Mouse (Mus musculus) liver, postnatal 0 days (tissue): ENCODE data around the gene Hist1h2ae. TPM values are rescaled to one million over a fixed set of nuclear protein-coding genes. Genes with fewer than 3 reads are reported as not detected.
"Not testable (repeated sequence)": the region's sequence is repeated elsewhere in the genome, so short reads cannot be mapped to it uniquely, and the experiment has no call there.

Experiments
- ATAC-seq: fragments of 200-750 bp; cut with Nextera tagmentation; 2 replicates; pipeline ENCODE4 v1.8.0; 2017; ENCODE audit warnings: mild to moderate bottlenecking, moderate library complexity
- DNase-seq: peaks from one replicate; pipeline ENCODE4 v3.0.0-alpha.2; 2016
- H3K27ac ChIP-seq: fragments of 300-500 bp; sonication (generic); 2 replicates; pipeline ENCODE4 v1.5.1; 2014; ENCODE audit warnings: antibody characterized with exemption, moderate library complexity, mild to moderate bottlenecking, low read depth
- H3K27me3 ChIP-seq: fragments of 300-500 bp; sonication (generic); 2 replicates; pipeline ENCODE4 v1.6.1; 2014; ENCODE audit warnings: low read length, control low read depth, mixed read lengths; ENCODE audit not compliant: insufficient read depth
- H3K36me3 ChIP-seq: fragments of 300-500 bp; sonication (generic); replicated peaks from 2 replicates; pipeline ENCODE4 v1.6.1; 2014; ENCODE audit warnings: mild to moderate bottlenecking, control low read depth, low read length, moderate library complexity, mixed read lengths; ENCODE audit not compliant: insufficient read depth
- H3K4me1 ChIP-seq: fragments of 300-500 bp; sonication (generic); 2 replicates; pipeline ENCODE4 v1.6.1; 2014; ENCODE audit warnings: antibody characterized with exemption, mild to moderate bottlenecking, control low read depth; ENCODE audit not compliant: insufficient read depth
- H3K4me2 ChIP-seq: fragments of 300-500 bp; sonication (generic); 2 replicates; pipeline ENCODE4 v1.6.1; 2014; ENCODE audit warnings: low read depth, mild to moderate bottlenecking, low read length, moderate library complexity, mixed read lengths
- H3K4me3 ChIP-seq: fragments of 300-500 bp; sonication (generic); 2 replicates; pipeline ENCODE4 v1.5.1; 2014; ENCODE audit warnings: low read depth, low read length
- H3K9ac ChIP-seq: fragments of 300-500 bp; sonication (generic); replicated peaks from 2 replicates; pipeline ENCODE4 v1.6.1; 2014; ENCODE audit warnings: mild to moderate bottlenecking, moderate library complexity
- H3K9me3 ChIP-seq: fragments of 300-500 bp; sonication (generic); 2 replicates; pipeline ENCODE4 v1.6.1; 2016; ENCODE audit warnings: mild to moderate bottlenecking, control low read depth, low read length, mixed read lengths
- CTCF ChIP-seq: sonication (generic); IDR thresholded peaks from 2 replicates; pipeline ENCODE4 v1.5.1; 2016; ENCODE audit warnings: antibody characterized with exemption, low read depth
- EP300 ChIP-seq: IDR thresholded peaks from 2 replicates; pipeline ENCODE4 v1.6.1; 2016; ENCODE audit warnings: antibody characterized with exemption, low read depth, mild to moderate bottlenecking
- WGBS: fragments of 180-500 bp; shearing (Covaris S2); extraction: QIAGEN DNeasy Blood & Tissue Kit; methylation state at CpG from one replicate; pipeline ENCODE4 v1.1.7; 2014; ENCODE audit not compliant: insufficient replicate concordance; 5-methylcytosine and 5-hydroxymethylcytosine counted together
- polyA plus RNA-seq: library from polyadenylated mRNA; unstranded; fragments of >200 nt; fragmentation: Nextera tagmentation; extraction: Ambion mirVana; gene quantifications from 2 replicates; pipeline ENCODE4 v1.2.1, GENCODE M21; 2015

Hist1h2ae gene
- polyA plus RNA-seq, 1 experiment from 2014 or later, result 66.0 TPM

DNA sequence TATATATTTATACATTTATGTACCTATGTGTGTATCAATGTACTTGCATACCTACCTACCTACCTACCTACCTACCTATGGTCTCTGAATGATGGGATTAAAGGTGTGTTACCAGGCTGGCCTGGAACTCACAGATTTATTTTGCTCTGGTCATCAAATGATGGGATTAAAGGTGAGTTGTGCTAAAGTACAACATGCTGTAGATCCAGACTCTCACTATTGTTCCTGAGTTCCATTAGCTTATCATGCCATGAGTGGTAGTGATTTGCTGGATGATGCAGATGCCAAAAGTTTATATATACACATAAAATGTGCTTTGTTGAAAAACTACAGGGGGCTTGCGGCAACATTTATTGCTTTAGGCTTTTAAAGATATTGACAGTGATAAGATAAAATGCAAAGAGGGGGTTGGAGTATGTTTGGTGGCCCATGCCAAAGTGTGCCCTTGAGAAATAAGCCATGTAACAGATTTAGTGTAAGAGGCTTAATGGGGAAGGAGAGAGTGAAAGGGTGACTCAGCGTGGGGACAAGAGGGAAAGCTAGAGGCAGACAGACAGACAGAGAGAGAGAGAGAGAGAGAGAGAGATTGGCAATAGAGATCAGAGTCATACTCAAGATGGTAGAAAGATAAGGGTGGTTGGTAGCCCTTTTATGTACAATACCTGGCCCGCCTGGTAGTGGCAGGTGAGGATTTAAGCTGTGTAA is 33.9 kb downstream of the Hist1h2ae start:
- H3K9ac ChIP-seq, result peak overlapping the region; percentile 70
- DNase-seq (no peak), ATAC-seq (no peak)
- peaks cover 20% of the 10 kb centered on the region for H3K4me1 ChIP-seq
- peak overlapping the region; percentile 66 for H3K4me3 ChIP-seq
- 71% methylated on average over 3 of the region's 3 CpGs for WGBS
- H3K27ac ChIP-seq, result peak overlapping the region; percentile 99
- no peaks in the 10 kb centered on the region for H3K27me3 ChIP-seq
- H3K36me3 ChIP-seq, result no peaks in the 10 kb centered on the region
- TF ChIP-seq CTCF (no peak), EP300 (no peak)
- H3K9me3 ChIP-seq, result no peaks in the 10 kb centered on the region
- H3K4me2 ChIP-seq, result peak overlapping the region; percentile 80

DNA sequence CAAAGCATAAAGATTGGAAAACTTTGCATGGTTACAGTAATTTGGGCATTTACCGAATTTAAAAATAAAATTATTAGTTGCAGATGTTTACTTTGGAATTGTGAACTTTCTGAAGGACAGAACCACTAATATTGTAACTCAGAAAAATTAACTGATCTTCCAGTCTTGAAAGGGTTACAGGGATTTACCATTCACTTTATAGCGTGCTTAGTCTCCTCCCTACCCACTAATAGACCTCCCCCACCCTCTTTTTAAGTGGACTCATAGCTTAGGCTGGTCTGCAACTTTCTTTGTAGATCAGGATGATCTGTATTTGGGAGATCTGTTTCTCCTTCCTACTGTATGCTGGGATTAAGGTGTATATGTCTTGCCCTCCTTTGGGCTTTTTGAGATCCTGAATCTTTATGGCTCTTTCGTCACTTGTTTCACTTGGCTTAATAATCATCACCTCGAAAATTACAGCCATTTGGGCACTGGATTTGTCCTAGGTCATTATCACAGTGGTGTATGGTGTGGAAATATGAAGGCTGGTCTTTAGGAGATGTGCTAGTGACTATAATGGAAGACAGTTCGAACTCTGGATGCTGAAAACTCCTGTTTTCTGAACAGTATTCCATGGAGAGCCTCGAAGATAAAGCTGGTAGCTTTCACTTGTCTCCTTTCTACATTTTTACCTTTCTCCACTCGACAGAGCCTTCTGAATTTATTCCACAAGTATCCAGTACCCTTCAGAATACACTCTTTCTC is 34.8 kb downstream of the Hist1h2ae start:
- peaks cover 21% of the 10 kb centered on the region for H3K4me1 ChIP-seq
- no peaks in the 10 kb centered on the region for H3K27me3 ChIP-seq
- 17% methylated on average over 7 of the region's 7 CpGs for WGBS
- ATAC-seq (no peak), DNase-seq (no peak)
- H3K27ac ChIP-seq, result peak overlapping the region; percentile 99
- no peak for TF ChIP-seq CTCF
- no peak for TF ChIP-seq EP300
- no peaks in the 10 kb centered on the region for H3K9me3 ChIP-seq
- no peaks in the 10 kb centered on the region for H3K36me3 ChIP-seq
- H3K4me2 ChIP-seq, result peak overlapping the region; percentile 80
- H3K4me3 ChIP-seq, result peak overlapping the region; percentile 66
- H3K9ac ChIP-seq, result peak overlapping the region; percentile 70

DNA sequence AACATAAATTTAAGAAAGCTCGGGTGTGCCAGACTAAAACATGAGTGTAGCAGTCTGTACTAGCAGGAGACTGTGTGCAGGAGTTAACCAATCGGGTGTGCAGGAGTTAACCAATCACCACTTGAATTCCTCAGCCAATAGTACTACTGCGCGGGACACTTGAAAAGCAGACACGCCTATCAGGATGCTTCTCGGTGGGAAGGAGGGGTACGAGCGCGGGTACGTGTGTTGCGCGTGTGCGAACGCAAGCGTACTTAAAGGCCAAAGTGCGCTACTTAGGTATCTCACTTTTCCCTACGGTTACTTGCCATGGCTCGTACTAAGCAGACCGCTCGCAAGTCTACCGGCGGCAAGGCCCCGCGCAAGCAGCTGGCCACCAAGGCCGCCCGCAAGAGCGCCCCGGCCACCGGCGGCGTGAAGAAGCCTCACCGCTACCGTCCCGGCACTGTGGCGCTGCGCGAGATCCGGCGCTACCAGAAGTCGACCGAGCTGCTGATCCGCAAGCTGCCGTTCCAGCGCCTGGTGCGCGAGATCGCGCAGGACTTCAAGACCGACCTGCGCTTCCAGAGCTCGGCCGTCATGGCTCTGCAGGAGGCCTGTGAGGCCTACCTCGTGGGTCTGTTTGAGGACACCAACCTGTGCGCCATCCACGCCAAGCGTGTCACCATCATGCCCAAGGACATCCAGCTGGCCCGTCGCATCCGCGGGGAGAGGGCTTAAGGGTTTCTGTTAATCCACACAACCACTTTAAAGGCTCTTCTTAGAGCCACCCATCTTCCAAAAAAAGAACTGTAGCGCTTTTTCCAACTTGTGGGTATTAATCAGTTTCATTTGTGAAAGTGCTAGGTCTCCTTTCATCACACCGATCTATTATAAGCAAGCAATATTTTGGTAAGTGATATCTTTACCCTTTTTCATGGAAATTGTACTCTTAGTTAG is 35.6 kb downstream of the Hist1h2ae start, which contains the start of gene Hist1h3g:
Gene Hist1h3g, plus strand, starts transcription at position 286 of the 939 bp plus-strand sequence.
- peak within 1 kb of the TSS; percentile 66 for H3K4me3 ChIP-seq
- H3K4me2 ChIP-seq, result peak within 1 kb of the TSS; percentile 80
- peak within 1 kb of the TSS; percentile 99 for H3K27ac ChIP-seq
- H3K36me3 ChIP-seq, H3K27me3 ChIP-seq, H3K9me3 ChIP-seq: not testable (repeated sequence)
- ATAC-seq, result peak; percentile 82
- H3K9ac ChIP-seq, result peak within 1 kb of the TSS; percentile 87
- peaks cover 18% of the 10 kb centered on the region for H3K4me1 ChIP-seq
- under 1% methylated on average over 49 of the region's 62 CpGs for WGBS
- TF ChIP-seq CTCF, result peak; percentile 5; the same call in 1 of the 2 replicates
- TF ChIP-seq EP300, result peak; percentile 25; the same call in 1 of the 2 replicates
- DNase-seq, result peak; percentile 91

DNA sequence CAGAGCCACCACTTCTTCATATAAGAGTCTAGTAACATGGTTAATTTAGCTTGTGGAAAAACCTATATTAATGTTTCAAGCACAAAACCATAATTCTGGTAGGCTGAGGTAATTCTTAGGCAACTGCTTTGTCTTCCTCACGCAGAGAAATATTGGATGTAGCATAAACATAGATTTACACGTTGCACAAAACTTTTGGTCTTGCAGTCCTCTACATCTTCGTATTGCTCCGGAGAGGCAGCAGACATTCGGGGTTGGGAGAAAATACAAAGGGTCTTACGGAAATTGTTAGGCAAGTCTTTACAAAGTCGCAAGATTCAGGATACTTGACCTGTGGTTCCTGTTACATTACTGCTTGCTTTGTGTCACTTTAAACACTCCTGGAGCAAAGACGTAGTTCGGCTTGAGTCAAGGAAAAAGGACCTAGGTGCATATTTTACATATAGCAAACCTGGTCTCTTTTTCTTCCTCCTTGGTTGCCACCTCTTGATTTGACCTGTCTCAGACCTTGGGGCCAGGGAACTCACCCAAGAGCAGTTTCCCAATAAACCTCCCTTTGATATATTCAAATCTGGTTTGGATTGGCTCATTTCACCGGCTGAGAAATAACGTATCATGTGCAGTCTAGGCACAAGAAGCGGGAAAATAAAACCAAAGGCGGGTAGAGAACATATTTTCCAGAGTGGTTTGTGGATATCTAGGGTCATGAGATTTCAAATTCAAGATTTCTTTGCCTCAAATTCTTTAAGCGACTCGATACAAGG is 36.5 kb downstream of the Hist1h2ae start:
- peak; percentile 47 for DNase-seq
- Histone ChIP-seq H3K27me3 (no peaks in the 10 kb centered on the region), H3K27ac (peak overlapping the region; percentile 99), H3K4me1 (peaks cover 20% of the 10 kb centered on the region), H3K9me3 (no peaks in the 10 kb centered on the region), H3K36me3 (no peaks in the 10 kb centered on the region), H3K4me2 (peak overlapping the region; percentile 80), H3K4me3 (peak overlapping the region; percentile 66), H3K9ac (peak overlapping the region; percentile 87)
- TF ChIP-seq CTCF (no peak), EP300 (no peak; the same call in none of the 2 replicates)
- under 1% methylated on average over 15 of the region's 15 CpGs for WGBS
- ATAC-seq, result peak; percentile 40

DNA sequence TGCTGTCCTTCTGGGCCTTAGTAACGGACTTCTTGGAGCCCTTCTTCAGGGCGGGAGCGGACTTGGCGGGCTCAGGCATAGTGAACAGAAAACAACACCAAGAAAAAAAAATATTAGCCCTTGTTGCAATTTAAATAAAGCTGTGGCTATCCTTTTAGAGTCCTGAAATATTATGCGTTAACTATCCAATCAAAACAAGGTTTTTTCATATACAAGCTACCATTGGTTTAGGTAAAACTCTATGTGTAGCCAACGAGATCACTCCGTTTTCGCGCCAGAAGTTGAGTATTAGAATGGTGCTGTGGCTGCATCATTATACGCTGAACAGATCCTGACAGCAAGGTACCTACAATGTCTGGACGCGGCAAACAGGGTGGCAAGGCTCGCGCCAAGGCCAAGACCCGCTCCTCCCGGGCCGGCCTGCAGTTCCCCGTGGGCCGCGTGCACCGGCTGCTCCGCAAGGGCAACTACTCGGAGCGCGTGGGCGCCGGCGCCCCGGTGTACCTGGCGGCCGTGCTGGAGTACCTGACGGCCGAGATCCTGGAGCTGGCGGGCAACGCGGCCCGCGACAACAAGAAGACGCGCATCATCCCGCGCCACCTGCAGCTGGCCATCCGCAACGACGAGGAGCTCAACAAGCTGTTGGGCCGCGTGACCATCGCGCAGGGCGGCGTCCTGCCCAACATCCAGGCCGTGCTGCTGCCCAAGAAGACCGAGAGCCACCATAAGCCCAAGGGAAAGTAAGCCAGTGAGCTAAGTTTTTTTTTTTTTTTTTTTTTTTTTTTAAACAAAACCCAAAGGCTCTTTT is 37.3 kb downstream of the Hist1h2ae start, which contains the start of gene Hist1h2af:
Gene Hist1h2af, plus strand, starts transcription at position 347 of the 808 bp plus-strand sequence.
- not testable (repeated sequence) for H3K9me3 ChIP-seq, H3K27me3 ChIP-seq, H3K36me3 ChIP-seq
- peak within 1 kb of the TSS; percentile 99 for H3K27ac ChIP-seq
- peak within 1 kb of the TSS; percentile 87 for H3K9ac ChIP-seq
- peak within 1 kb of the TSS; percentile 80 for H3K4me2 ChIP-seq
- ATAC-seq (peak; percentile 33), DNase-seq (peak; percentile 83)
- TF ChIP-seq EP300, result peak; percentile 51; the same call in 1 of the 2 replicates
- H3K4me3 ChIP-seq, result peak within 1 kb of the TSS; percentile 66
- 0% methylated on average over 23 of the region's 53 CpGs for WGBS
- peaks cover 20% of the 10 kb centered on the region for H3K4me1 ChIP-seq
